ENCODE assay signal across 15 mouse cellular contexts in the genomic region with DNA sequence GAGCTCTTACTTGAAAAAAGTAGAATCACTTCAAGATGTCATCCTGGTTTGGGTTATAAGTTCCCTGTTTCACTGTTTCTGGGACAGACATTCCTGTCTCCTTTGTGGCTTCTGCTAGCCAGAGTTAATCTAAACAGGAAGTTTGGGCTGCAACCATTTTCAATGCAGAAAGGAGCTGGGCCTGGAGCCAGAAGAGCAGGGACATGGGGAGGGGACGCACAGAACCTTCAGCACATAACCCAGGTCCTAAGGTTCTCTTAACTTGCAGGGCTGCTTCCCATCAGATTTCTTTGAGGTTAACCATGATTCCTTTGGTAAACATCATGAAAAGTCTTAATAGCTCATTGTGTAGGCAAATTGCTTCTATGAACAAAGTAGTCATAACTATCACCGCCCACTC. TPM values are rescaled to one million over a fixed set of nuclear protein-coding genes. Genes with fewer than 3 reads are reported as not detected.
DNase-seq lines count a peak whose midpoint lies in the region; ATAC-seq and TF ChIP-seq lines count a peak whose summit lies in the region.
"Had no signal": no experiment of that assay in that cellular context is flagged by ENCODE, and none has a peak within 500 bp of the region (broad histone marks: within the 10 kb centered on the region; RNA-seq: fewer than 3 reads in every experiment).

No protein-coding gene starts in this region.

- peak overlapping the region; percentile 25; the same call in 1 of the 2 replicates for H3K27ac ChIP-seq in heart, postnatal 0 days (ENCODE audit: low read depth)
- no peak overlapping the region for H3K27ac ChIP-seq in heart, embryonic 11.5 days (ENCODE audit: low read depth, low read length)
- H3K27ac ChIP-seq in lung, embryonic 14.5 days (ENCODE audit: low read depth) = no peak overlapping the region; the same call in 1 of the 2 replicates
- H3K27ac ChIP-seq in MEL (ENCODE audit: control insufficient read depth, low read depth, low read length) = no peak overlapping the region
- no peak overlapping the region for H3K27ac ChIP-seq in neural tube, embryonic 15.5 days (replicated peaks)
- H3K27ac ChIP-seq: hindbrain, embryonic 10.5 days; neural tube, embryonic 13.5 days had no signal

- no peaks in the 10 kb centered on the region; the same call in 1 of the 2 replicates for H3K79me2 ChIP-seq in MEL (ENCODE audit: control insufficient read depth, insufficient read depth, low read length, poor library complexity)

- H3K9me3 ChIP-seq in heart, postnatal 0 days (replicated peaks; ENCODE audit: control insufficient read depth, low read length) = no peaks in the 10 kb centered on the region
- no peaks in the 10 kb centered on the region for H3K9me3 ChIP-seq in heart, embryonic 11.5 days (replicated peaks; ENCODE audit: control insufficient read depth, low read length)
- H3K9me3 ChIP-seq in lung, embryonic 14.5 days (ENCODE audit: low read depth, low read length) = no peaks in the 10 kb centered on the region
- no peaks in the 10 kb centered on the region for H3K9me3 ChIP-seq in MEL (replicated peaks; ENCODE audit: insufficient read depth, low read length)
- no peaks in the 10 kb centered on the region for H3K9me3 ChIP-seq in neural tube, embryonic 15.5 days (replicated peaks)
- H3K9me3 ChIP-seq: hindbrain, embryonic 10.5 days; neural tube, embryonic 13.5 days had no signal

- no peak overlapping the region for H3K4me2 ChIP-seq in heart, postnatal 0 days (ENCODE audit: low read depth, low read length)
- H3K4me2 ChIP-seq in heart, embryonic 11.5 days = no peak overlapping the region
- H3K4me2 ChIP-seq in lung, embryonic 14.5 days = no peak overlapping the region
- no peak overlapping the region for H3K4me2 ChIP-seq in neural tube, embryonic 15.5 days
- H3K4me2 ChIP-seq: midbrain, embryonic 11.5 days; neural tube, embryonic 13.5 days had no signal

- no peak for TF ChIP-seq CTCF in heart, postnatal 0 days (IDR thresholded peaks at IDR 0.05; ENCODE audit: low read depth)
- TF ChIP-seq CTCF in lung, embryonic 14.5 days (IDR thresholded peaks at IDR 0.05; ENCODE audit: low read depth) = no peak
- TF ChIP-seq CTCF in lung, adult 2 months (IDR thresholded peaks at IDR 0.05; ENCODE audit: insufficient read depth, low read length) = no peak
- no peak for TF ChIP-seq CTCF in MEL (IDR thresholded peaks at IDR 0.05 in 2 of 3, conservative IDR thresholded peaks at IDR 0.05 in 1 of 3; ENCODE audit: control insufficient read depth in 1 of 3, insufficient read depth in 1 of 3, low read depth in 2 of 3, low read length in 3 of 3, poor library complexity in 1 of 3, severe bottlenecking in 1 of 3)

- peak; percentile 43 for DNase-seq in heart, postnatal 0 days (ENCODE audit: low spot score)
- DNase-seq in lung, embryonic 14.5 days = peak; percentile 83
- DNase-seq in lung, adult 2 months = no peak
- peak; percentile 38 for DNase-seq in MEL (ENCODE audit: low read depth, low spot score)
- peak; percentile 27 for DNase-seq in lung, postnatal 25 days (ENCODE audit: low spot score)
- DNase-seq in T-cell, adult 2 months (ENCODE audit: low spot score) = no peak
- DNase-seq: gastrocnemius, postnatal 25 days; kidney, adult 8-10 months had no signal

- TF ChIP-seq RAD21 in MEL (IDR thresholded peaks at IDR 0.05; ENCODE audit: low read depth, low read length) = no peak

- no peak overlapping the region for H3K9ac ChIP-seq in heart, postnatal 0 days (replicated peaks; ENCODE audit: low read depth, low read length)
- H3K9ac ChIP-seq in heart, embryonic 11.5 days (ENCODE audit: low read depth, low read length) = no peak overlapping the region
- H3K9ac ChIP-seq in lung, embryonic 14.5 days = no peak overlapping the region
- H3K9ac ChIP-seq in MEL (ENCODE audit: control insufficient read depth, low read depth, low read length, poor library complexity, severe bottlenecking) = no peak overlapping the region
- H3K9ac ChIP-seq in neural tube, embryonic 15.5 days (replicated peaks) = no peak overlapping the region
- H3K9ac ChIP-seq: neural tube, embryonic 13.5 days had no signal

- TF ChIP-seq POLR2A in lung, adult 2 months (IDR thresholded peaks at IDR 0.05; ENCODE audit: borderline replicate concordance, extremely low read depth, low read depth, low read length) = no peak
- TF ChIP-seq POLR2A in MEL (IDR thresholded peaks at IDR 0.05; ENCODE audit: control insufficient read depth in 1 of 2, insufficient read depth in 1 of 2, low read depth in 1 of 2, low read length in 2 of 2, poor library complexity in 1 of 2) = no peak

- H3K4me1 ChIP-seq in heart, postnatal 0 days (ENCODE audit: control insufficient read depth, insufficient read depth) = peaks cover 10% of the 10 kb centered on the region; the same call in 1 of the 2 replicates
- peaks cover 7% of the 10 kb centered on the region for H3K4me1 ChIP-seq in heart, embryonic 11.5 days (ENCODE audit: control insufficient read depth, insufficient read depth, low read length)
- H3K4me1 ChIP-seq in lung, embryonic 14.5 days (ENCODE audit: insufficient read depth) = peaks cover 6% of the 10 kb centered on the region; the same call in 1 of the 2 replicates
- peaks cover 12% of the 10 kb centered on the region for H3K4me1 ChIP-seq in lung, adult 2 months (ENCODE audit: control insufficient read depth, insufficient read depth, low read length)
- H3K4me1 ChIP-seq in MEL (ENCODE audit: control insufficient read depth in 1 of 2, insufficient read depth in 2 of 2, low read length in 2 of 2) = peaks cover 9 to 19% of the 10 kb centered on the region in 2 experiments; a peak in 3 of 4 replicates
- peaks cover 7% of the 10 kb centered on the region; the same call in 1 of the 2 replicates for H3K4me1 ChIP-seq in neural tube, embryonic 15.5 days

- WGBS in heart, postnatal 0 days = 61% methylated on average over 2 of the region's 2 CpGs
- 60% methylated on average over 2 of the region's 2 CpGs for WGBS in heart, embryonic 11.5 days (ENCODE audit: insufficient replicate concordance)
- 51% methylated on average over 2 of the region's 2 CpGs for WGBS in lung, embryonic 14.5 days
- WGBS in lung, adult 2 months = 48% methylated on average over 2 of the region's 2 CpGs
- WGBS in neural tube, embryonic 15.5 days = 92% methylated on average over 2 of the region's 2 CpGs

- H3K27me3 ChIP-seq in heart, postnatal 0 days (ENCODE audit: control insufficient read depth, insufficient read depth, low read length) = no peaks in the 10 kb centered on the region
- no peaks in the 10 kb centered on the region for H3K27me3 ChIP-seq in heart, embryonic 11.5 days (ENCODE audit: control insufficient read depth, insufficient read depth, low read length)
- H3K27me3 ChIP-seq in lung, embryonic 14.5 days (ENCODE audit: insufficient read depth, low read length) = no peaks in the 10 kb centered on the region
- H3K27me3 ChIP-seq in MEL (ENCODE audit: control insufficient read depth in 1 of 2, insufficient read depth in 2 of 2, low read length in 2 of 2) = no peaks in the 10 kb centered on the region
- H3K27me3 ChIP-seq in neural tube, embryonic 15.5 days (replicated peaks) = no peaks in the 10 kb centered on the region
- H3K27me3 ChIP-seq: neural tube, embryonic 13.5 days had no signal

- no peak overlapping the region for H3K4me3 ChIP-seq in heart, postnatal 0 days (ENCODE audit: low read depth, low read length)
- H3K4me3 ChIP-seq in heart, embryonic 11.5 days (ENCODE audit: low read depth, low read length) = no peak overlapping the region
- H3K4me3 ChIP-seq in lung, embryonic 14.5 days (ENCODE audit: low read depth, low read length) = no peak overlapping the region
- H3K4me3 ChIP-seq in lung, adult 2 months (replicated peaks; ENCODE audit: extremely low read depth, low read depth, low read length) = no peak overlapping the region
- no peak overlapping the region for H3K4me3 ChIP-seq in MEL (ENCODE audit: control insufficient read depth in 1 of 2, insufficient read depth in 1 of 2, low read depth in 2 of 2, low read length in 2 of 2)
- H3K4me3 ChIP-seq in neural tube, embryonic 15.5 days (replicated peaks) = no peak overlapping the region
- H3K4me3 ChIP-seq: hindbrain, embryonic 10.5 days; neural tube, embryonic 13.5 days had no signal

- TF ChIP-seq EP300 in heart, postnatal 0 days (IDR thresholded peaks at IDR 0.05; ENCODE audit: low read depth) = no peak
- peak in 1 of 2 experiments; percentile 24; a peak in 1 of 4 replicates for TF ChIP-seq EP300 in MEL (IDR thresholded peaks at IDR 0.05; ENCODE audit: low read depth in 1 of 2, low read length in 2 of 2)

- ATAC-seq in heart, postnatal 0 days (ENCODE audit: insufficient read depth, low read depth) = no peak
- no peak for ATAC-seq in heart, embryonic 11.5 days (replicated peaks; ENCODE audit: insufficient number of reproducible peaks, low FRiP score, low TSS enrichment)
- ATAC-seq in lung, embryonic 14.5 days (ENCODE audit: insufficient read depth) = no peak
- no peak for ATAC-seq in neural tube, embryonic 15.5 days (ENCODE audit: low FRiP score)
- ATAC-seq: forebrain, embryonic 14.5 days had no signal

- H3K36me3 ChIP-seq in heart, postnatal 0 days (replicated peaks; ENCODE audit: control insufficient read depth, insufficient read depth, low read length) = no peaks in the 10 kb centered on the region
- no peaks in the 10 kb centered on the region for H3K36me3 ChIP-seq in heart, embryonic 11.5 days (ENCODE audit: control insufficient read depth, insufficient read depth, low read length)
- no peaks in the 10 kb centered on the region for H3K36me3 ChIP-seq in lung, embryonic 14.5 days (ENCODE audit: insufficient read depth)
- peaks cover 0 to 27% of the 10 kb centered on the region in 2 experiments; a peak in 2 of 4 replicates for H3K36me3 ChIP-seq in MEL (ENCODE audit: control insufficient read depth in 1 of 2, insufficient read depth in 2 of 2, low read length in 2 of 2)
- no peaks in the 10 kb centered on the region for H3K36me3 ChIP-seq in neural tube, embryonic 15.5 days
- H3K36me3 ChIP-seq: hindbrain, embryonic 10.5 days; neural tube, embryonic 13.5 days had no signal

RNA-seq across cellular contexts. Expression of a gene that starts 4.3 kb away (rescaled TPM):
- total RNA-seq in heart, postnatal 0 days (2014; rRNA removed; ENCODE audit: low replicate concordance) = 37.9 and 68.2 TPM in 2 replicates
- 20.2 and 31.6 TPM in 2 replicates for polyA plus RNA-seq in heart, postnatal 0 days (2015; fragmentation: Nextera tagmentation; extraction: Ambion mirVana)
- polyA plus RNA-seq in heart, embryonic 11.5 days (2014; fragmentation: Nextera tagmentation; extraction: Ambion mirVana) = 39.5 and 44.0 TPM in 2 replicates
- polyA plus RNA-seq in lung, embryonic 14.5 days (2014; fragmentation: Nextera tagmentation; extraction: Ambion mirVana) = 50.9 and 53.5 TPM in 2 replicates
- 23.6 and 56.6 TPM in 2 replicates for polyA plus RNA-seq in lung, adult 2 months (2012; rRNA removed)
- 1.0 and 4.6 TPM in 2 replicates for total RNA-seq in MEL (2012; rRNA removed)
- 1 to 10 TPM in 1 of 2 experiments, not detected in 1; 3.7 TPM for polyA plus RNA-seq in MEL (2012; ENCODE audit: insufficient read depth in 1 of 2, insufficient read length in 2 of 2, low read depth in 1 of 2, low replicate concordance in 2 of 2, missing spikeins in 1 of 2)
- polyA plus RNA-seq in neural tube, embryonic 15.5 days (2015; fragmentation: Nextera tagmentation; extraction: Ambion mirVana) = 63.2 and 68.9 TPM in 2 replicates

RNA-seq across cellular contexts. Expression of a gene that starts 56.4 kb away (rescaled TPM):
- not detected in 2 replicates for total RNA-seq in heart, postnatal 0 days (2014; rRNA removed; ENCODE audit: low replicate concordance)
- polyA plus RNA-seq in heart, postnatal 0 days (2015; fragmentation: Nextera tagmentation; extraction: Ambion mirVana) = 1.7 and 1.9 TPM in 2 replicates
- 1.2 and 1.6 TPM in 2 replicates for polyA plus RNA-seq in heart, embryonic 11.5 days (2014; fragmentation: Nextera tagmentation; extraction: Ambion mirVana)
- 1.2 and 2.0 TPM in 2 replicates for polyA plus RNA-seq in lung, embryonic 14.5 days (2014; fragmentation: Nextera tagmentation; extraction: Ambion mirVana)
- not detected in 2 replicates for polyA plus RNA-seq in lung, adult 2 months (2012; rRNA removed)
- 0.23 and 0.29 TPM in 2 replicates for total RNA-seq in MEL (2012; rRNA removed)
- under 1 TPM in 1 of 2 experiments, not detected in 1; 0.21 TPM for polyA plus RNA-seq in MEL (2012; ENCODE audit: insufficient read depth in 1 of 2, insufficient read length in 2 of 2, low read depth in 1 of 2, low replicate concordance in 2 of 2, missing spikeins in 1 of 2)
- polyA plus RNA-seq in neural tube, embryonic 15.5 days (2015; fragmentation: Nextera tagmentation; extraction: Ambion mirVana) = 1.2 and 1.4 TPM in 2 replicates
- polyA plus RNA-seq: C2C12 had no signal

RNA-seq across cellular contexts. Expression of a gene that starts 56.5 kb away (rescaled TPM):
- total RNA-seq in heart, postnatal 0 days (2014; rRNA removed; ENCODE audit: low replicate concordance) = 203 and 210 TPM in 2 replicates
- 87.2 and 87.5 TPM in 2 replicates for polyA plus RNA-seq in heart, postnatal 0 days (2015; fragmentation: Nextera tagmentation; extraction: Ambion mirVana)
- polyA plus RNA-seq in heart, embryonic 11.5 days (2014; fragmentation: Nextera tagmentation; extraction: Ambion mirVana) = 96.5 and 99.1 TPM in 2 replicates
- polyA plus RNA-seq in lung, embryonic 14.5 days (2014; fragmentation: Nextera tagmentation; extraction: Ambion mirVana) = 157 and 165 TPM in 2 replicates
- polyA plus RNA-seq in lung, adult 2 months (2012; rRNA removed) = 82.0 and 97.1 TPM in 2 replicates
- total RNA-seq in MEL (2012; rRNA removed) = 33.4 and 45.1 TPM in 2 replicates
- polyA plus RNA-seq in MEL (2012; ENCODE audit: insufficient read depth in 1 of 2, insufficient read length in 2 of 2, low read depth in 1 of 2, low replicate concordance in 2 of 2, missing spikeins in 1 of 2) = 100 to 1,000 TPM in 1 of 2 experiments, 10 to 100 TPM in 1; 83.2 to 199 TPM
- polyA plus RNA-seq in neural tube, embryonic 15.5 days (2015; fragmentation: Nextera tagmentation; extraction: Ambion mirVana) = 115 and 119 TPM in 2 replicates

Comparison
In these comparisons a context has a peak if more than half of its experiments do, and no peak if none do; other contexts are left out.
1. DNase-seq: peak in heart, postnatal 0 days (single experiment), lung, embryonic 14.5 days (single experiment), MEL (single experiment) and lung, postnatal 25 days (single experiment); none in lung, adult 2 months (single experiment) and T-cell, adult 2 months (single experiment).